Mouse (Mus musculus) heart, adult 2 months (tissue): ENCODE measurements around the gene Usp36. TPM values are rescaled to one million over a fixed set of nuclear protein-coding genes. Genes with fewer than 3 reads are reported as not detected.

ENCODE experiments used
- DNase-seq, 2 experiments: peaks; one replicate each; pipeline ENCODE4 v3.0.0; 2021
- H3K27ac ChIP-seq: fragments of 200-600 bp; 2 replicates; pipeline ENCODE4 v1.8.1; 2022
- H3K27me3 ChIP-seq: fragments of 200-500 bp; 2 replicates; pipeline ENCODE4 v1.6.1; 2012; ENCODE audit warnings: mild to moderate bottlenecking, low read length, inconsistent platforms, mixed read lengths; ENCODE audit not compliant: control insufficient read depth, insufficient read depth
- H3K36me3 ChIP-seq: fragments of 200-500 bp; 2 replicates; pipeline ENCODE4 v1.6.1; 2012; ENCODE audit warnings: low read length, inconsistent platforms; ENCODE audit not compliant: control insufficient read depth, insufficient read depth
- H3K4me1 ChIP-seq: fragments of 200-500 bp; 2 replicates; pipeline ENCODE4 v1.6.1; 2011; ENCODE audit warnings: low read length; ENCODE audit not compliant: control insufficient read depth, insufficient read depth
- H3K4me3 ChIP-seq: fragments of 200-600 bp; 2 replicates; pipeline ENCODE4 v1.8.1; 2022
- H3K79me2 ChIP-seq: fragments of 200-500 bp; replicated peaks from 2 replicates; pipeline ENCODE4 v1.6.1; 2012; ENCODE audit warnings: mild to moderate bottlenecking, inconsistent platforms, low read length, moderate library complexity, mixed read lengths; ENCODE audit not compliant: control insufficient read depth, insufficient read depth
- H3K9ac ChIP-seq: fragments of 200-500 bp; 2 replicates; pipeline ENCODE4 v1.6.1; 2012; ENCODE audit warnings: low read depth, mild to moderate bottlenecking, control low read depth, inconsistent platforms, low read length, mixed read lengths
- CTCF ChIP-seq: fragments of 200-600 bp; IDR thresholded peaks from 2 replicates; pipeline ENCODE4 v1.8.1; 2022; ENCODE audit warnings: antibody characterized with exemption, mild to moderate bottlenecking, moderate library complexity
- EP300 ChIP-seq: fragments of 200-500 bp; IDR thresholded peaks from 2 replicates; pipeline ENCODE4 v1.6.1; 2011; ENCODE audit warnings: low read depth, low read length, control low read depth; ENCODE audit not compliant: insufficient read depth
- POLR2A ChIP-seq: fragments of 200-500 bp; IDR thresholded peaks from 2 replicates; pipeline ENCODE4 v1.6.1; 2011; ENCODE audit warnings: mild to moderate bottlenecking, low read depth, low read length, control low read depth; ENCODE audit not compliant: insufficient read depth
- WGBS: fragments of 180-500 bp; shearing (Covaris S2); methylation state at CpG from one replicate; pipeline ENCODE4 v1.1.7; 2018; 5-methylcytosine and 5-hydroxymethylcytosine counted together
- intact Hi-C: fragments of 180-260 bp; cut with DNase I; formaldehyde crosslinking; loops from one replicate; pipeline ENCODE4 v1.15.1; 2025
- polyA plus RNA-seq: library from polyadenylated mRNA; depleted of rRNA; stranded (reverse); fragments of >200 nt; gene quantifications from 2 replicates; pipeline ENCODE4 v1.2.3, GENCODE M21; 2012
- total RNA-seq, 2 experiments: library from RNA; stranded (reverse); gene quantifications; 2 replicates each; pipeline ENCODE4 v1.2.3; 2021

The Usp36 gene
- total and polyA plus RNA-seq, 3 experiments = 10.3 to 15.5 (median 13.1) TPM

GRCm38 (mm10) chr11:118243627-118244261, 46.3 kb downstream of the Usp36 start:
- intact Hi-C loops = no loop called here
- H3K27me3 ChIP-seq = no peaks in the 10 kb centered on the region
- H3K4me3 ChIP-seq = no peak overlapping the region
- WGBS = 56% methylated on average over 6 of the region's 6 CpGs
- no peak overlapping the region; the same call in 1 of the 2 replicates for H3K27ac ChIP-seq
- no peak for DNase-seq
- TF ChIP-seq CTCF (no peak), EP300 (no peak), POLR2A (no peak)
- peaks cover 9% of the 10 kb centered on the region; the same call in 1 of the 2 replicates for H3K79me2 ChIP-seq
- peaks cover 37% of the 10 kb centered on the region for H3K4me1 ChIP-seq
- no peak overlapping the region for H3K9ac ChIP-seq
- H3K36me3 ChIP-seq = peaks cover 16% of the 10 kb centered on the region

GRCm38 (mm10) chr11:118242506-118242905, 47.5 kb downstream of the Usp36 start:
- Histone ChIP-seq H3K27me3 (no peaks in the 10 kb centered on the region), H3K79me2 (peaks cover 12% of the 10 kb centered on the region), H3K4me3 (no peak overlapping the region), H3K36me3 (peaks cover 21% of the 10 kb centered on the region), H3K4me1 (peaks cover 43% of the 10 kb centered on the region), H3K9ac (no peak overlapping the region), H3K27ac (no peak overlapping the region)
- 6% methylated on average over 4 of the region's 4 CpGs for WGBS
- DNase-seq = no peak
- TF ChIP-seq POLR2A (no peak), CTCF (no peak), EP300 (no peak)
- intact Hi-C loops = no loop called here

- Histone ChIP-seq H3K36me3 (peaks cover 21% of the 10 kb centered on the region), H3K27ac (peak overlapping the region; percentile 6; the same call in 1 of the 2 replicates), H3K4me1 (peaks cover 49% of the 10 kb centered on the region), H3K27me3 (no peaks in the 10 kb centered on the region), H3K9ac (no peak overlapping the region), H3K4me3 (no peak overlapping the region), H3K79me2 (peaks cover 12% of the 10 kb centered on the region)
- TF ChIP-seq EP300 (no peak), CTCF (no peak), POLR2A (no peak)
- no peak for DNase-seq
- WGBS = 37% methylated on average over 4 of the region's 4 CpGs
- intact Hi-C loops = no loop called here
These were observed 49.7 kb downstream of the Usp36 start for GRCm38 (mm10) chr11:118240388-118240787.

- TF ChIP-seq POLR2A = no peak
- TF ChIP-seq EP300 = no peak
- no peak for TF ChIP-seq CTCF
- WGBS = 44% methylated on average over 14 of the region's 14 CpGs
- peaks cover 19% of the 10 kb centered on the region for H3K36me3 ChIP-seq
- peaks cover 12% of the 10 kb centered on the region for H3K79me2 ChIP-seq
- H3K9ac ChIP-seq = peak overlapping the region; percentile 25
- H3K27me3 ChIP-seq = no peaks in the 10 kb centered on the region
- H3K27ac ChIP-seq = peak overlapping the region; percentile 27
- H3K4me3 ChIP-seq = no peak overlapping the region
- DNase-seq = no peak
- intact Hi-C loops = no loop called here
- H3K4me1 ChIP-seq = peaks cover 56% of the 10 kb centered on the region
These were observed 50.5 kb downstream of the Usp36 start for GRCm38 (mm10) chr11:118239281-118240198.

GRCm38 (mm10) chr11:118236520-118237190, 53.4 kb downstream of the Usp36 start:
- intact Hi-C loops = no loop called here
- TF ChIP-seq EP300 (peak; percentile 77; the same call in 1 of the 2 replicates), CTCF (peak; percentile 30; the same call in 1 of the 2 replicates), POLR2A (peak; percentile 32)
- DNase-seq = peak in 1 of 2 experiments; percentile 57
- H3K9ac ChIP-seq = peak overlapping the region; percentile 13; the same call in 1 of the 2 replicates
- H3K36me3 ChIP-seq = peaks cover 19% of the 10 kb centered on the region
- H3K27me3 ChIP-seq = no peaks in the 10 kb centered on the region
- 40% methylated on average over 6 of the region's 6 CpGs for WGBS
- H3K79me2 ChIP-seq = peaks cover 18% of the 10 kb centered on the region
- peaks cover 54% of the 10 kb centered on the region for H3K4me1 ChIP-seq
- H3K27ac ChIP-seq = peak overlapping the region; percentile 91
- H3K4me3 ChIP-seq = no peak overlapping the region
